In the genomic region with DNA sequence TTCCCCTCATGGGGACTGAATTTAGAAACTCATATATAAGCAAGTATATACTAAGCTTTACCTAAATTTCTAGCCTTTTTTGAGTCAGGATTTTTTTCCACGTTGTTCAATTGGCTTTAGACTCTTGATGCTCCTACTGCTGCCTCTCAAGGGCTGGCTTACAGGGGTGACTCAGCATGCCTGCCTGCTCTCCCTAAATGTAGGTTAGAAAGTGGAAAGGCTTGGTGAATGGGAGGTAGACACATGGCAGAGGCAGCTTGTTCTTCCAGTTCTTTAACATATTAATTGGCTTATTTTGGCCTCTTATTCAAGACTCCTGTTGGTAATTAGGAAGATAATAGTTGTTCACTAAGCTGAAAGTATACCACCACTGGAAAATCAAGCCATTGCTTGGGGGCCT, we compare ENCODE assay signal across 11 mouse cellular contexts.
"Had no signal": no experiment of that assay in that cellular context is flagged by ENCODE, and none has a peak within 500 bp of the region (broad histone marks: within the 10 kb centered on the region; RNA-seq: fewer than 3 reads in every experiment).

No protein-coding gene starts in this region.

- DNase-seq: kidney, adult 9 months; kidney, postnatal 36 days; left cerebral cortex, postnatal 4 days; lung, adult 18-20 months; midbrain, embryonic 14.5 days; thymus, postnatal 4 days had no signal

- H3K4me3 ChIP-seq: limb, embryonic 13.5 days; myocyte; neural tube, embryonic 15.5 days had no signal

- H3K27ac ChIP-seq: kidney, postnatal 0 days; limb, embryonic 13.5 days; liver, embryonic 14.5 days; neural tube, embryonic 15.5 days had no signal
